Mouse (Mus musculus) cortical plate, adult 2 months (tissue): ENCODE measurements around the gene Ptprg.

ENCODE experiments used
- CTCF ChIP-seq: fragments of 200-500 bp; IDR thresholded peaks from 2 replicates; pipeline ENCODE4 v1.5.1; 2011; ENCODE audit warnings: mild to moderate bottlenecking, control low read depth, low read length; ENCODE audit not compliant: insufficient read depth; ENCODE audit errors: extremely low read depth
- POLR2A ChIP-seq: fragments of 200-500 bp; IDR thresholded peaks from 2 replicates; pipeline ENCODE4 v1.6.1; 2011; ENCODE audit warnings: mild to moderate bottlenecking, low read length, control low read depth; ENCODE audit not compliant: insufficient read depth; ENCODE audit errors: extremely low read depth

GRCm38 (mm10) chr14:11841621-11842020 is 288.3 kb downstream of the Ptprg start:
- no peak for TF ChIP-seq CTCF
- no peak for TF ChIP-seq POLR2A
